Mouse (Mus musculus) left cerebral cortex, adult 8-10 months (tissue): ENCODE measurements around the gene Col4a1. TPM values are rescaled to one million over a fixed set of nuclear protein-coding genes. Genes with fewer than 3 reads are reported as not detected.

Experiments
- DNase-seq, 2 experiments: peaks; one replicate each; pipeline ENCODE4 v3.0.0; 2022; ENCODE audit warnings: low spot score in 2 of 2
- total RNA-seq, 4 experiments: library from RNA; stranded (reverse); gene quantifications; 2 replicates each; pipeline ENCODE4 v1.2.4; 2022

The Col4a1 gene
- 10 to 100 TPM; 24.5 to 35.0 (median 30.3) TPM for total RNA-seq

GRCm38 (mm10) chr8:11312349-11313175, at the start of gene Col4a1, which contains the start of gene Col4a2:
Gene Col4a1 (minus strand): TSS chr8:11312826.
Gene Col4a2 (plus strand): TSS chr8:11312805.
- DNase-seq: peak; percentile 64 to 71

- DNase-seq: no peak
Observed at GRCm38 (mm10) chr8:11361546-11362277, 49.1 kb upstream of the Col4a1 start.

GRCm38 (mm10) chr8:11359846-11360245, 47.2 kb upstream of the Col4a1 start:
- no peak for DNase-seq

- no peak for DNase-seq
Observed at GRCm38 (mm10) chr8:11357921-11358436, 45.4 kb upstream of the Col4a1 start.

GRCm38 (mm10) chr8:11356776-11357175, 44.1 kb upstream of the Col4a1 start:
- DNase-seq: no peak

GRCm38 (mm10) chr8:11355900-11356299, 43.3 kb upstream of the Col4a1 start:
- DNase-seq: no peak

- no peak for DNase-seq
Observed at GRCm38 (mm10) chr8:11354800-11355451, 42.3 kb upstream of the Col4a1 start.

GRCm38 (mm10) chr8:11352514-11352913, 39.9 kb upstream of the Col4a1 start:
- DNase-seq: peak in 1 of 2 experiments; percentile 39

- DNase-seq: no peak
Observed at GRCm38 (mm10) chr8:11351355-11351754, 38.7 kb upstream of the Col4a1 start.

- DNase-seq: no peak
Observed at GRCm38 (mm10) chr8:11348622-11349021, 36.0 kb upstream of the Col4a1 start.

- no peak for DNase-seq
Observed at GRCm38 (mm10) chr8:11347699-11348098, 35.1 kb upstream of the Col4a1 start.

GRCm38 (mm10) chr8:11346225-11346624, 33.6 kb upstream of the Col4a1 start:
- no peak for DNase-seq

GRCm38 (mm10) chr8:11344459-11344858, 31.8 kb upstream of the Col4a1 start:
- DNase-seq: no peak

GRCm38 (mm10) chr8:11341111-11341566, 28.5 kb upstream of the Col4a1 start:
- no peak for DNase-seq

GRCm38 (mm10) chr8:11340310-11341110, 27.9 kb upstream of the Col4a1 start:
- DNase-seq: no peak

GRCm38 (mm10) chr8:11338507-11338906, 25.9 kb upstream of the Col4a1 start:
- no peak for DNase-seq

- no peak for DNase-seq
Observed at GRCm38 (mm10) chr8:11337642-11338041, 25.0 kb upstream of the Col4a1 start.

- no peak for DNase-seq
Observed at GRCm38 (mm10) chr8:11336346-11336745, 23.7 kb upstream of the Col4a1 start.

- DNase-seq: no peak
Observed at GRCm38 (mm10) chr8:11335238-11335637, 22.6 kb upstream of the Col4a1 start.

GRCm38 (mm10) chr8:11334493-11334892, 21.9 kb upstream of the Col4a1 start:
- no peak for DNase-seq

- DNase-seq: no peak
Observed at GRCm38 (mm10) chr8:11333746-11334145, 21.1 kb upstream of the Col4a1 start.
